Mouse (Mus musculus) embryonic facial prominence, embryonic 13.5 days (tissue): ENCODE data around the gene Mpzl3. TPM values are rescaled to one million over a fixed set of nuclear protein-coding genes. Genes with fewer than 3 reads are reported as not detected.

ENCODE experiments used
- ATAC-seq: fragments of 200-750 bp; cut with Nextera tagmentation; 2 replicates; pipeline ENCODE4 v1.8.0; 2017; ENCODE audit warnings: low read depth; ENCODE audit not compliant: insufficient number of reproducible peaks, insufficient read depth, low FRiP score, low TSS enrichment
- H3K27ac ChIP-seq: fragments of 300-500 bp; sonication (generic); 2 replicates; pipeline ENCODE4 v1.5.1; 2015; ENCODE audit warnings: moderate library complexity, mild to moderate bottlenecking, inconsistent platforms
- H3K27me3 ChIP-seq: fragments of 300-500 bp; sonication (generic); 2 replicates; pipeline ENCODE4 v1.6.1; 2015; ENCODE audit warnings: mild to moderate bottlenecking, inconsistent platforms
- H3K36me3 ChIP-seq: fragments of 300-500 bp; sonication (generic); 2 replicates; pipeline ENCODE4 v1.6.1; 2015; ENCODE audit warnings: mild to moderate bottlenecking, inconsistent platforms
- H3K4me1 ChIP-seq: fragments of 300-500 bp; sonication (generic); 2 replicates; pipeline ENCODE4 v1.6.1; 2015; ENCODE audit warnings: inconsistent platforms
- H3K4me2 ChIP-seq: fragments of 300-500 bp; sonication (generic); 2 replicates; pipeline ENCODE4 v1.6.1; 2015; ENCODE audit warnings: moderate library complexity, mild to moderate bottlenecking, inconsistent platforms
- H3K4me3 ChIP-seq: fragments of 300-500 bp; sonication (generic); 2 replicates; pipeline ENCODE4 v1.5.1; 2015; ENCODE audit warnings: mild to moderate bottlenecking, inconsistent platforms
- H3K9ac ChIP-seq: fragments of 300-500 bp; sonication (generic); 2 replicates; pipeline ENCODE4 v1.6.1; 2015; ENCODE audit warnings: mild to moderate bottlenecking, inconsistent platforms
- H3K9me3 ChIP-seq: fragments of 300-500 bp; sonication (generic); 2 replicates; pipeline ENCODE4 v1.6.1; 2016; ENCODE audit warnings: inconsistent platforms
- WGBS: fragments of 180-500 bp; shearing (Covaris S2); methylation state at CpG from one replicate; pipeline ENCODE4 v1.1.7; 2015; ENCODE audit warnings: mixed read lengths; 5-methylcytosine and 5-hydroxymethylcytosine counted together
- polyA plus RNA-seq: library from polyadenylated mRNA; unstranded; fragments of >200 nt; fragmentation: Nextera tagmentation; extraction: Ambion mirVana; gene quantifications from 2 replicates; pipeline ENCODE4 v1.2.1, GENCODE M21; 2015

The Mpzl3 gene
- polyA plus RNA-seq, 1 experiment from 2014 or later: 1.8 TPM

DNA sequence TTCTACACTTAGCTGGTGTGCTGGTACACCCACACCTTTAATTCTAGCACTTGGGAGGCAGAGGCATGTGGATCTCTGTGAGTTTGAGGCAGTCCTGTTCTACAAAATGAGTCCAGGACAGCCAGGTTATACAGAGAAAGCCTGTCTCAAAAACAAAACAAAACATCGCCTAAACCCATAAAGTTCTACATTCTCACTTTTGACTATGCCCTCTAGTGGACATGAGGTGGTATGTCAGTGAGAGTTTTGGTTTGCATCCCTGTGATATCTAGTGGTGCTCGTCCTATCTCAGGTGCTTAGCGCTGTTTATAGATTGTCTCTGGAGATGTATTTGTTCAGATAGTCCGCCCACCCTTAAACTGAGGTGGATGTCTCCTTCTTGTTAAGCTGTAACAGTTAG is 6.5 kb upstream of the Mpzl3 start:
- H3K4me1 ChIP-seq: peaks cover 2% of the 10 kb centered on the region; the same call in 1 of the 2 replicates
- H3K36me3 ChIP-seq: no peaks in the 10 kb centered on the region
- H3K9me3 ChIP-seq: no peaks in the 10 kb centered on the region
- H3K27me3 ChIP-seq: peaks cover 22% of the 10 kb centered on the region
- WGBS: 28% methylated on average over 4 of the region's 4 CpGs
- no peak for ATAC-seq
- H3K4me2 ChIP-seq: no peak overlapping the region
- no peak overlapping the region for H3K9ac ChIP-seq
- no peak overlapping the region for H3K27ac ChIP-seq
- H3K4me3 ChIP-seq: no peak overlapping the region

GRCm38 (mm10) chr9:45049731-45050130 is 5.3 kb upstream of the Mpzl3 start:
- no peak overlapping the region for H3K27ac ChIP-seq
- H3K4me1 ChIP-seq: no peaks in the 10 kb centered on the region
- H3K9me3 ChIP-seq: no peaks in the 10 kb centered on the region
- no peak overlapping the region for H3K9ac ChIP-seq
- no peak overlapping the region for H3K4me3 ChIP-seq
- peaks cover 18% of the 10 kb centered on the region for H3K27me3 ChIP-seq
- no peaks in the 10 kb centered on the region for H3K36me3 ChIP-seq
- no peak overlapping the region for H3K4me2 ChIP-seq
- WGBS: 93% methylated on average over 1 of the region's 1 CpGs
- no peak for ATAC-seq

DNA sequence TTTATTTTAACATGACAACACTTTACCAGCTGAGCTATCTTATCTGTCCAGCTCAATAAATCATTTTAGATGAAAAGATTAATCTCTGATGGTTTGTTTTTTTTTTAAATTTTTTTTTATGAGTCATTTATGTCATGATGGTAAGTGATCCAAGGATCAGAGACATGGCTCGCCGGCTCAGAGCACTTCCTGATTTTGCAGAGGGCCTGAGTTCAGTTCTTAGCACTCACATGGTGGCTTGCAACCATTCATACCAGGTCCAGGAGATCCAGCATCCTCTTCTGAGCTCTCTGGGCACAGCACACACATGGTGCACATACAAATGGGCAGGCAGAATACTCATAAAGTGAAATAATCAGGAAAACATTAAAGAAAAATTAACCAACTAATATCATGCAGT is 4.7 kb upstream of the Mpzl3 start:
- Histone ChIP-seq H3K9me3 (no peaks in the 10 kb centered on the region), H3K4me1 (no peaks in the 10 kb centered on the region), H3K27me3 (peaks cover 18% of the 10 kb centered on the region), H3K4me3 (no peak overlapping the region), H3K9ac (no peak overlapping the region), H3K27ac (no peak overlapping the region), H3K36me3 (no peaks in the 10 kb centered on the region), H3K4me2 (no peak overlapping the region)
- WGBS: 90% methylated on average over 2 of the region's 2 CpGs
- ATAC-seq: no peak

DNA sequence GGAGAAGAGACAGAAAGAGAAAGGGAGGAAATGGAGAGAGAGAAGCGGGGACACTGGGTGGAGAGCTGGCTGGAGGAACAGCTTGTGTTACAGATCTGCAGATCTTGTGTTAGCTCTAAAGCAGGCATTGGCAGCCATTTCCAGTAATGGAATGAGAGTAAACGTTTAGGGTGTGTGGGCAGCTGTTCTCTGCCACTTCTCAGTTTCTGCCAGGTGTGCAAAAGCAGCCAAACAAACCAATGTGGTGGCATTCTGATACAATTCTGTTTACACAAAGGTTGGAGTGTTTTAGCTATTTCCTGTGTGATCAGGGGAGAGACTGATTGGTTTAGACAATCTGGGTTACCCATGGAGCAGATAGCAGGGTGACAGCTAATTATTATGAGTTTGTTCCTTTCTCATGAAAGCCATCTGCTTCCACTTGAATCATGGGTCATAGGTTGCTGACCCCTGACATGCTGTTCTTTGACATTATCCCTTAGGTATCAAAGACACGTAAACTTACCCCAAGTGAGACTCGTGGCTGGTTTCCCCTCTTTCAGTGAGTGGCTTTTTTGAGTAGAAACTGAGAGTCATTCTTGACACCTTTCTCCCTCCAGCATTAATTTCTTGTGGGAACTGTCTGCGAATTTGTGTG is 3.4 kb downstream of the Mpzl3 start:
- ATAC-seq: no peak
- no peaks in the 10 kb centered on the region for H3K36me3 ChIP-seq
- H3K9me3 ChIP-seq: no peaks in the 10 kb centered on the region
- no peak overlapping the region for H3K27ac ChIP-seq
- WGBS: 17% methylated on average over 5 of the region's 5 CpGs
- H3K9ac ChIP-seq: no peak overlapping the region
- H3K4me1 ChIP-seq: no peaks in the 10 kb centered on the region
- H3K4me2 ChIP-seq: no peak overlapping the region
- H3K4me3 ChIP-seq: no peak overlapping the region
- H3K27me3 ChIP-seq: peaks cover 53% of the 10 kb centered on the region

GRCm38 (mm10) chr9:45060151-45060550 is 5.2 kb downstream of the Mpzl3 start:
- H3K9me3 ChIP-seq: no peaks in the 10 kb centered on the region
- H3K4me2 ChIP-seq: no peak overlapping the region
- no peak overlapping the region for H3K9ac ChIP-seq
- no peak overlapping the region for H3K27ac ChIP-seq
- peaks cover 47% of the 10 kb centered on the region for H3K27me3 ChIP-seq
- WGBS: 27% methylated on average over 7 of the region's 7 CpGs
- ATAC-seq: no peak
- H3K4me1 ChIP-seq: no peaks in the 10 kb centered on the region
- no peaks in the 10 kb centered on the region for H3K36me3 ChIP-seq
- no peak overlapping the region for H3K4me3 ChIP-seq

GRCm38 (mm10) chr9:45062677-45063076 is 7.7 kb downstream of the Mpzl3 start:
- Histone ChIP-seq H3K27me3 (peaks cover 35% of the 10 kb centered on the region), H3K36me3 (no peaks in the 10 kb centered on the region), H3K4me1 (no peaks in the 10 kb centered on the region), H3K27ac (no peak overlapping the region), H3K4me3 (no peak overlapping the region), H3K9ac (no peak overlapping the region), H3K4me2 (no peak overlapping the region), H3K9me3 (no peaks in the 10 kb centered on the region)
- ATAC-seq: no peak
- WGBS: 69% methylated on average over 3 of the region's 3 CpGs

DNA sequence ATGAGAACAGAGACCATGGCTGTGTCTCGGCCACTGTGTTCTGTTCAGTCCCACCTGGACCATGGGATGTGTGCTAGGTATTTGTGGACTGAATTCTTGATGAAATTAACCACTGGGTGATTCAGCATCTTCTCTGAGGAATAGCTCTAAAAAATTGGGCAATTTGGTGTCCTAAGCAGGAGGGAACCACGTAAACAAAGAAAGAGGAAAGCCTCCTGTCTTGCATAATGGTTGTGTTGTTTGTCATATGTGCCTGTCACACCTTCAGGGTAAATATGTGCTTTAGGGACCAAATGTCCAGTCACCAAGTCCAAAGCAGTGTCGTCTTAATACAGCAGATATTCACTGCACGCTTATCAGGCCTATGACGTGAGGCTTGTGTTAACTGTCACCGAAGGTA is 9.4 kb downstream of the Mpzl3 start:
- Histone ChIP-seq H3K9ac (no peak overlapping the region), H3K36me3 (no peaks in the 10 kb centered on the region), H3K4me1 (no peaks in the 10 kb centered on the region), H3K4me2 (no peak overlapping the region), H3K9me3 (no peaks in the 10 kb centered on the region), H3K27ac (no peak overlapping the region), H3K27me3 (peaks cover 19% of the 10 kb centered on the region), H3K4me3 (no peak overlapping the region)
- ATAC-seq: no peak
- WGBS: 68% methylated on average over 6 of the region's 6 CpGs

DNA sequence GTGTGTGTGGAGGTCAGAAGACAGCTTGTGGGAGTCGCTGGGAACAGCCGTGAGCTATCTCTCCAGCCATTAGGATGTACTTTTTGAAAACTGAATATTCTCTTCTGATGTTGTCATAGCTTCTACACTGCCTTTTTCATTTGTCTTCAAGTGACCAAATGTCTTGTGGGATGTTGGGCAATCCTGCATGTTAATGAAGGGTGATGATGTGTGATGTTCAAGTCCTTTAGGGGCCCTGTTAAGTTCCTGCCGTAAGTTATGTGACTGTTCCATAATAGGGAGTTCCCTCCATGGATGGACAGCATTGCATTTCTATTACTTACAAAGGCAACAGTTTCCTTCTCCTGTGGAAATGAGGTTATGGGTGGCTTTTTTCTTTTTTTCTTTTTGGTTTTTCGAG is 11.7 kb downstream of the Mpzl3 start:
- H3K27me3 ChIP-seq: 0 out of 2 replicates have a peak, but pooled peaks cover 4% of the 10 kb centered on the region
- no peak overlapping the region for H3K9ac ChIP-seq
- H3K4me1 ChIP-seq: no peaks in the 10 kb centered on the region
- ATAC-seq: no peak
- 76% methylated on average over 4 of the region's 4 CpGs for WGBS
- H3K27ac ChIP-seq: no peak overlapping the region
- no peaks in the 10 kb centered on the region for H3K36me3 ChIP-seq
- no peak overlapping the region for H3K4me3 ChIP-seq
- H3K4me2 ChIP-seq: no peak overlapping the region
- H3K9me3 ChIP-seq: no peaks in the 10 kb centered on the region

GRCm38 (mm10) chr9:45071800-45072199 is 16.8 kb downstream of the Mpzl3 start:
- H3K4me1 ChIP-seq: no peaks in the 10 kb centered on the region

DNA sequence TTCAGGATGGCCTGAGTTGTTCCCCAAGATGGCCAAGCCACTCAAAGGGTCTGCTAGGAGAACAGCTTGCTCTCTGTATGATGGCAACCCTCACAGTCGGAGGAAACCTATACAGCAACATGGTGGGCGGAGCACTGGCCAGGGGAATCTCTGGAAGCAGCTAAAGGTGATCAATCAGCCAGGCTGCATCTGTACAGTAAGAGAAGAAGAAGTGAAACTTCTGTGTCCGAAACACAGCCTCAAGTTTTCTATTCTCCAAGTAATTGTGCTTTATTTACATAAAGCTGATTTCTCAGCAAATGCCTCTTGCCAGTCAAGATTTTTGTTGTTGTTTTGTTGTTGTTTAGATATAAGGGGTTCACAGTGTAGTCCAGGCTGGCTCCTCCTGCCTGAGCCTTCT is 22.9 kb downstream of the Mpzl3 start:
- H3K27me3 ChIP-seq: peaks cover 7% of the 10 kb centered on the region; the same call in 1 of the 2 replicates
- H3K9me3 ChIP-seq: no peaks in the 10 kb centered on the region
- no peak for ATAC-seq
- 78% methylated on average over 3 of the region's 3 CpGs for WGBS
- H3K27ac ChIP-seq: no peak overlapping the region
- H3K36me3 ChIP-seq: no peaks in the 10 kb centered on the region
- no peak overlapping the region for H3K4me3 ChIP-seq
- H3K9ac ChIP-seq: no peak overlapping the region
- H3K4me1 ChIP-seq: no peaks in the 10 kb centered on the region
- H3K4me2 ChIP-seq: no peak overlapping the region

More at GRCm38 (mm10) chr9:45071800-45072199, 16.8 kb downstream of the Mpzl3 start:
- ATAC-seq: no peak
- no peak overlapping the region for H3K4me2 ChIP-seq
- no peaks in the 10 kb centered on the region for H3K27me3 ChIP-seq
- H3K27ac ChIP-seq: no peak overlapping the region
- H3K36me3 ChIP-seq: no peaks in the 10 kb centered on the region
- H3K4me3 ChIP-seq: no peak overlapping the region
- no peaks in the 10 kb centered on the region for H3K9me3 ChIP-seq
- 54% methylated on average over 3 of the region's 3 CpGs for WGBS
- no peak overlapping the region for H3K9ac ChIP-seq

- H3K4me3 ChIP-seq: no peak within 1 kb of the TSS
- no peak within 1 kb of the TSS for H3K4me2 ChIP-seq
- peaks cover 7% of the 10 kb centered on the region; the same call in 1 of the 2 replicates for H3K27me3 ChIP-seq
- H3K9ac ChIP-seq: no peak within 1 kb of the TSS
- H3K9me3 ChIP-seq: no peaks in the 10 kb centered on the region
- H3K27ac ChIP-seq: no peak within 1 kb of the TSS
- 83% methylated on average over 5 of the region's 5 CpGs for WGBS
- H3K4me1 ChIP-seq: no peaks in the 10 kb centered on the region
- no peak for ATAC-seq
- H3K36me3 ChIP-seq: no peaks in the 10 kb centered on the region
Observed at GRCm38 (mm10) chr9:45079011-45079410, 24.0 kb downstream of the Mpzl3 start, which contains the start of gene Jaml. Jaml (plus strand) TSS chr9:45079183.

GRCm38 (mm10) chr9:45083132-45083531 is 28.1 kb downstream of the Mpzl3 start:
- H3K4me3 ChIP-seq: no peak overlapping the region
- no peak for ATAC-seq
- no peaks in the 10 kb centered on the region for H3K36me3 ChIP-seq
- no peaks in the 10 kb centered on the region for H3K4me1 ChIP-seq
- no peak overlapping the region for H3K27ac ChIP-seq
- no peaks in the 10 kb centered on the region for H3K9me3 ChIP-seq
- 86% methylated on average over 3 of the region's 3 CpGs for WGBS
- H3K27me3 ChIP-seq: peaks cover 15% of the 10 kb centered on the region; the same call in 1 of the 2 replicates
- no peak overlapping the region for H3K4me2 ChIP-seq
- H3K9ac ChIP-seq: no peak overlapping the region
